Mouse (Mus musculus) liver, embryonic 14.5 days (tissue): ENCODE data around the gene Bcl9l. TPM values are rescaled to one million over a fixed set of nuclear protein-coding genes. Genes with fewer than 3 reads are reported as not detected.

Experiments used
- ATAC-seq: fragments of 200-750 bp; cut with Nextera tagmentation; 2 replicates; pipeline ENCODE4 v1.8.0; 2017; ENCODE audit warnings: moderate number of reproducible peaks, mild to moderate bottlenecking, moderate library complexity; ENCODE audit not compliant: insufficient read depth
- DNase-seq, 3 experiments: peaks; one replicate each; pipeline ENCODE4 v3.0.0-alpha.2; 2012 to 2013; ENCODE audit warnings: low read depth in 3 of 3, low spot score in 3 of 3
- H3K27ac ChIP-seq: fragments of 300-500 bp; sonication (generic); 2 replicates; pipeline ENCODE4 v1.5.1; 2014; ENCODE audit warnings: moderate library complexity, mild to moderate bottlenecking, control low read depth, inconsistent platforms
- H3K27me3 ChIP-seq: fragments of 300-500 bp; sonication (generic); 2 replicates; pipeline ENCODE4 v1.6.1; 2014; ENCODE audit warnings: mild to moderate bottlenecking, low read length, moderate library complexity; ENCODE audit not compliant: control insufficient read depth, insufficient read depth
- H3K36me3 ChIP-seq: fragments of 300-500 bp; sonication (generic); replicated peaks from 2 replicates; pipeline ENCODE4 v1.6.1; 2014; ENCODE audit warnings: low read depth; ENCODE audit not compliant: control insufficient read depth, insufficient read depth
- H3K4me1 ChIP-seq, 2 experiments: fragments of 200-500 bp in 1 of 2; fragments of 300-500 bp in 1 of 2; sonication (generic) in 1 of 2; replicated peaks; 2 replicates each; pipeline ENCODE4 v1.6.1; 2012 to 2014; ENCODE audit warnings: antibody characterized with exemption in 1 of 2, inconsistent platforms in 1 of 2, low read length in 1 of 2; ENCODE audit not compliant: control insufficient read depth in 2 of 2, insufficient read depth in 2 of 2
- H3K4me2 ChIP-seq: fragments of 300-500 bp; sonication (generic); 2 replicates; pipeline ENCODE4 v1.6.1; 2014; ENCODE audit warnings: low read depth, mild to moderate bottlenecking, control low read depth, moderate library complexity
- H3K4me3 ChIP-seq, 2 experiments: fragments of 200-500 bp in 1 of 2; fragments of 300-500 bp in 1 of 2; sonication (generic) in 1 of 2; 2 replicates each; pipeline ENCODE4 v1.5.1; 2012 to 2014; ENCODE audit warnings: low read depth in 2 of 2, low read length in 2 of 2, mild to moderate bottlenecking in 2 of 2, control low read depth in 1 of 2, inconsistent platforms in 1 of 2, moderate library complexity in 1 of 2; ENCODE audit not compliant: insufficient read depth in 1 of 2
- H3K9ac ChIP-seq: fragments of 300-500 bp; sonication (generic); replicated peaks from 2 replicates; pipeline ENCODE4 v1.6.1; 2014; ENCODE audit warnings: mild to moderate bottlenecking, control low read depth, moderate library complexity
- H3K9me3 ChIP-seq: fragments of 300-500 bp; sonication (generic); 2 replicates; pipeline ENCODE4 v1.6.1; 2016; ENCODE audit warnings: low read length, mixed read lengths; ENCODE audit not compliant: control insufficient read depth
- CTCF ChIP-seq: IDR thresholded peaks from 2 replicates; pipeline ENCODE4 v1.5.1; 2016; ENCODE audit warnings: antibody characterized with exemption, low read depth, control low read depth
- EP300 ChIP-seq: IDR thresholded peaks from 2 replicates; pipeline ENCODE4 v1.6.1; 2016; ENCODE audit warnings: antibody characterized with exemption, low read depth
- WGBS: fragments of 180-500 bp; shearing (Covaris S2); extraction: QIAGEN DNeasy Blood & Tissue Kit; methylation state at CpG from one replicate; pipeline ENCODE4 v1.1.7; 2014; ENCODE audit not compliant: insufficient replicate concordance; 5-methylcytosine and 5-hydroxymethylcytosine counted together
- polyA plus RNA-seq, 2 experiments: library from polyadenylated mRNA; depleted of rRNA in 1 of 2; stranded (reverse) in 1 of 2; unstranded in 1 of 2; fragments of >200 nt; fragmentation: Nextera tagmentation in 1 of 2; extraction: Ambion mirVana in 1 of 2; gene quantifications; 2 replicates each; pipeline versions ENCODE4 v1.2.1 to v1.2.3; 2012 to 2014

Bcl9l gene
- polyA plus RNA-seq, 2 experiments = 1.5 to 1.6 TPM

- ATAC-seq = no peak
- H3K9me3 ChIP-seq = no peaks in the 10 kb centered on the region
- H3K4me1 ChIP-seq = peaks cover 0 to 16% of the 10 kb centered on the region in 2 experiments; a peak in 2 of 4 replicates
- H3K4me2 ChIP-seq = no peak overlapping the region
- TF ChIP-seq CTCF = no peak
- no peak for TF ChIP-seq EP300
- H3K27ac ChIP-seq = no peak overlapping the region
- no peak overlapping the region for H3K4me3 ChIP-seq
- no peak for DNase-seq
- no peak overlapping the region for H3K9ac ChIP-seq
- H3K36me3 ChIP-seq = no peaks in the 10 kb centered on the region
- H3K27me3 ChIP-seq = no peaks in the 10 kb centered on the region
- WGBS = 22% methylated on average over 9 of the region's 9 CpGs
Observed at GRCm38 (mm10) chr9:44511935-44512716, 29.5 kb downstream of the Bcl9l start.

DNA sequence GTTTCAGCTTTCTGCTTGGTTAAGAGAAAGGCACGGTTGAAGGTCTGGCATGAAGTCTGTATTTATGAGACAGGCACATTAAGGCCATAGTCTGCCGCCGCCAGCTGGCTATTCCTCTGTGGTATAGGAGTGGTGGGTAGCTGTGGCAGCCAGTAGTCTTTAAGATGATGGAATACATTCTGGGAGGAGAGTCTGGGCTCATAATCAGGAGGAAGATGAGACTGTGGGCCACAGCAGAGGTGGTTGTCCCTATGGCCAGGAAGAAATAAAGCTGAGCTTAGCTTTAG lies 30.0 kb downstream of the Bcl9l start:
- peaks cover 0 to 17% of the 10 kb centered on the region in 2 experiments; a peak in 2 of 4 replicates for H3K4me1 ChIP-seq
- no peaks in the 10 kb centered on the region for H3K36me3 ChIP-seq
- DNase-seq = no peak
- no peaks in the 10 kb centered on the region for H3K9me3 ChIP-seq
- H3K9ac ChIP-seq = no peak overlapping the region
- no peak for ATAC-seq
- 76% methylated on average over 3 of the region's 3 CpGs for WGBS
- no peak overlapping the region for H3K27ac ChIP-seq
- no peak overlapping the region for H3K4me2 ChIP-seq
- no peaks in the 10 kb centered on the region for H3K27me3 ChIP-seq
- H3K4me3 ChIP-seq = no peak overlapping the region
- TF ChIP-seq EP300 (no peak), CTCF (no peak)

DNA sequence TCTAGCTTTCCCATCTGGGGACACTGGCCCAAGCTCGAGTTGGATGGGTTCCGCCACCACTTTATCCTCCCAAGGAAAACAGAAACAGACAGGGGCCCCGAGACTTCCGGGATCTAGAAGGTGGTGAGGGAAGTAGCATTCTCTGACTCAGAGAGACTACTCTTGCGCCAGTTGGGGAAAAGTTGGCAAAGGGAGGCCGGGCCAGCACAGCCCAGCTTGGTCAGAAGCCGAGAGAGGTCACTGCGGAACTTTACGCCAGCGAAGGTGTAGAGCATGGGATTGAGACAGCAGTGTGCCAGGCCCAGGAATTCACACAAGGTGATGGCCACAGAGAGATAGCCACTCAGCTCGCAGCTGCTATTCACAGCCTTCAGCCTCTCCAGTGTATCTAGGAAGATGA lies 30.5 kb downstream of the Bcl9l start:
- H3K27me3 ChIP-seq = no peaks in the 10 kb centered on the region
- DNase-seq = no peak
- TF ChIP-seq CTCF (no peak), EP300 (no peak)
- 73% methylated on average over 11 of the region's 11 CpGs for WGBS
- peaks cover 0 to 17% of the 10 kb centered on the region in 2 experiments; a peak in 2 of 4 replicates for H3K4me1 ChIP-seq
- H3K4me2 ChIP-seq = no peak overlapping the region
- H3K36me3 ChIP-seq = no peaks in the 10 kb centered on the region
- H3K9me3 ChIP-seq = no peaks in the 10 kb centered on the region
- ATAC-seq = no peak
- H3K27ac ChIP-seq = no peak overlapping the region
- no peak overlapping the region for H3K9ac ChIP-seq
- no peak overlapping the region for H3K4me3 ChIP-seq

GRCm38 (mm10) chr9:44513610-44514009 lies 31.0 kb downstream of the Bcl9l start:
- no peak for TF ChIP-seq EP300
- no peak for TF ChIP-seq CTCF
- Histone ChIP-seq H3K4me3 (no peak overlapping the region), H3K27ac (no peak overlapping the region), H3K9me3 (no peaks in the 10 kb centered on the region), H3K4me1 (peaks cover 0 to 17% of the 10 kb centered on the region in 2 experiments; a peak in 2 of 4 replicates), H3K9ac (no peak overlapping the region), H3K36me3 (no peaks in the 10 kb centered on the region), H3K4me2 (no peak overlapping the region), H3K27me3 (no peaks in the 10 kb centered on the region)
- DNase-seq (no peak), ATAC-seq (no peak)
- WGBS = 78% methylated on average over 20 of the region's 20 CpGs

GRCm38 (mm10) chr9:44514147-44514546 lies 31.5 kb downstream of the Bcl9l start:
- 56% methylated on average over 5 of the region's 5 CpGs for WGBS
- Histone ChIP-seq H3K36me3 (no peaks in the 10 kb centered on the region), H3K4me1 (peaks cover 0 to 17% of the 10 kb centered on the region in 2 experiments; a peak in 2 of 4 replicates), H3K4me3 (no peak overlapping the region), H3K27ac (no peak overlapping the region), H3K4me2 (no peak overlapping the region), H3K27me3 (no peaks in the 10 kb centered on the region), H3K9me3 (no peaks in the 10 kb centered on the region), H3K9ac (no peak overlapping the region)
- ATAC-seq (no peak), DNase-seq (no peak)
- TF ChIP-seq EP300 = no peak
- no peak for TF ChIP-seq CTCF
